Mouse (Mus musculus): ENCODE results near the gene Zfp653. TPM values are rescaled to one million over a fixed set of nuclear protein-coding genes. Genes with fewer than 3 reads are reported as not detected.
"Not testable (repeated sequence)": the region's sequence is repeated elsewhere in the genome, so short reads cannot be mapped to it uniquely, and the experiment has no call there.

The Zfp653 gene
- total and polyA plus RNA-seq, 2 experiments = 2.9 to 13.0 TPM

GRCm38 (mm10) chr9:22084667-22085021 is 13.5 kb upstream of the Zfp653 start:
- TF ChIP-seq CTCF (IDR thresholded peaks at IDR 0.05; ENCODE audit: low read depth, low read length) = no peak
- no peak for TF ChIP-seq POLR2A (IDR thresholded peaks at IDR 0.05; ENCODE audit: extremely low read depth, insufficient read depth, low read length)
- Histone ChIP-seq H3K4me3 (ENCODE audit: insufficient read depth, low read depth, low read length) (peak overlapping the region; percentile 87), H3K36me3 (ENCODE audit: control insufficient read depth, insufficient read depth, low read length) (peaks cover 5% of the 10 kb centered on the region; the same call in 1 of the 2 replicates), H3K4me1 (ENCODE audit: control insufficient read depth, insufficient read depth, low read length) (peaks cover 4% of the 10 kb centered on the region; the same call in 1 of the 2 replicates), H3K27me3 (ENCODE audit: control insufficient read depth, insufficient read depth, low read length) (no peaks in the 10 kb centered on the region), H3K9ac (ENCODE audit: low read depth, low read length) (peak overlapping the region; percentile 66), H3K27ac (replicated peaks; ENCODE audit: insufficient read depth, low read depth, low read length) (peak overlapping the region; percentile 74), H3K79me2 (ENCODE audit: control insufficient read depth, insufficient read depth, low read length) (no peaks in the 10 kb centered on the region; the same call in 1 of the 2 replicates)
- no peak for DNase-seq (ENCODE audit: extremely low read depth, low read depth, low spot score)
- 24% methylated on average over 4 of the region's 4 CpGs for WGBS

GRCm38 (mm10) chr9:22076223-22076622 is 5.0 kb upstream of the Zfp653 start:
- H3K4me1 ChIP-seq (ENCODE audit: control insufficient read depth, insufficient read depth, low read length) = no peaks in the 10 kb centered on the region
- no peak overlapping the region for H3K27ac ChIP-seq (replicated peaks; ENCODE audit: insufficient read depth, low read depth, low read length)
- WGBS = 97% methylated on average over 23 of the region's 23 CpGs
- no peak overlapping the region for H3K4me3 ChIP-seq (ENCODE audit: insufficient read depth, low read depth, low read length)
- H3K36me3 ChIP-seq (ENCODE audit: control insufficient read depth, insufficient read depth, low read length) = peaks cover 2% of the 10 kb centered on the region; the same call in 1 of the 2 replicates
- TF ChIP-seq CTCF (IDR thresholded peaks at IDR 0.05; ENCODE audit: low read depth, low read length) (no peak), POLR2A (IDR thresholded peaks at IDR 0.05; ENCODE audit: extremely low read depth, insufficient read depth, low read length) (no peak)
- H3K9ac ChIP-seq (ENCODE audit: low read depth, low read length) = no peak overlapping the region
- no peaks in the 10 kb centered on the region for H3K79me2 ChIP-seq (ENCODE audit: control insufficient read depth, insufficient read depth, low read length)
- DNase-seq (ENCODE audit: extremely low read depth, low read depth, low spot score) = no peak
- no peaks in the 10 kb centered on the region for H3K27me3 ChIP-seq (ENCODE audit: control insufficient read depth, insufficient read depth, low read length)

GRCm38 (mm10) chr9:22075778-22076177 is 4.6 kb upstream of the Zfp653 start:
- H3K27me3 ChIP-seq (ENCODE audit: control insufficient read depth, insufficient read depth, low read length); H3K36me3 ChIP-seq (ENCODE audit: control insufficient read depth, insufficient read depth, low read length); DNase-seq (ENCODE audit: extremely low read depth, low read depth, low spot score); H3K9ac ChIP-seq (ENCODE audit: low read depth, low read length); H3K4me3 ChIP-seq (ENCODE audit: insufficient read depth, low read depth, low read length); H3K27ac ChIP-seq (replicated peaks; ENCODE audit: insufficient read depth, low read depth, low read length); H3K79me2 ChIP-seq (ENCODE audit: control insufficient read depth, insufficient read depth, low read length); H3K4me1 ChIP-seq (ENCODE audit: control insufficient read depth, insufficient read depth, low read length): not testable (repeated sequence)
- WGBS = 81% methylated on average over 5 of the region's 5 CpGs

- no peak for TF ChIP-seq POLR2A (IDR thresholded peaks at IDR 0.05; ENCODE audit: extremely low read depth, insufficient read depth, low read length)
- TF ChIP-seq CTCF (IDR thresholded peaks at IDR 0.05; ENCODE audit: low read depth, low read length) = no peak
- no peak for DNase-seq (ENCODE audit: extremely low read depth, low read depth, low spot score)
- no peak overlapping the region for H3K4me3 ChIP-seq (ENCODE audit: insufficient read depth, low read depth, low read length)
- no peaks in the 10 kb centered on the region; the same call in 1 of the 2 replicates for H3K36me3 ChIP-seq (ENCODE audit: control insufficient read depth, insufficient read depth, low read length)
- no peak overlapping the region for H3K9ac ChIP-seq (ENCODE audit: low read depth, low read length)
- H3K4me1 ChIP-seq (ENCODE audit: control insufficient read depth, insufficient read depth, low read length) = peaks cover 5% of the 10 kb centered on the region
- H3K79me2 ChIP-seq (ENCODE audit: control insufficient read depth, insufficient read depth, low read length) = no peaks in the 10 kb centered on the region
- 88% methylated on average over 4 of the region's 4 CpGs for WGBS
- no peak overlapping the region for H3K27ac ChIP-seq (replicated peaks; ENCODE audit: insufficient read depth, low read depth, low read length)
- H3K27me3 ChIP-seq (ENCODE audit: control insufficient read depth, insufficient read depth, low read length) = no peaks in the 10 kb centered on the region
Measured at GRCm38 (mm10) chr9:22072276-22072675, 1.1 kb upstream of the Zfp653 start.

- Histone ChIP-seq H3K4me3 (ENCODE audit: insufficient read depth, low read depth, low read length) (no peak overlapping the region), H3K4me1 (ENCODE audit: control insufficient read depth, insufficient read depth, low read length) (peaks cover 7% of the 10 kb centered on the region), H3K27me3 (ENCODE audit: control insufficient read depth, insufficient read depth, low read length) (no peaks in the 10 kb centered on the region), H3K9ac (ENCODE audit: low read depth, low read length) (peak overlapping the region; percentile 62), H3K79me2 (ENCODE audit: control insufficient read depth, insufficient read depth, low read length) (no peaks in the 10 kb centered on the region), H3K36me3 (ENCODE audit: control insufficient read depth, insufficient read depth, low read length) (peaks cover 1% of the 10 kb centered on the region; the same call in 1 of the 2 replicates), H3K27ac (replicated peaks; ENCODE audit: insufficient read depth, low read depth, low read length) (peak overlapping the region; percentile 41)
- no peak for TF ChIP-seq CTCF (IDR thresholded peaks at IDR 0.05; ENCODE audit: low read depth, low read length)
- DNase-seq (ENCODE audit: extremely low read depth, low read depth, low spot score) = peak; percentile 33
- WGBS = 57% methylated on average over 4 of the region's 4 CpGs
Measured at GRCm38 (mm10) chr9:22069881-22070553, 1.2 kb downstream of the Zfp653 start.

- H3K27me3 ChIP-seq (ENCODE audit: control insufficient read depth, insufficient read depth, low read length) = no peaks in the 10 kb centered on the region
- DNase-seq (ENCODE audit: extremely low read depth, low read depth, low spot score) = no peak
- TF ChIP-seq CTCF (IDR thresholded peaks at IDR 0.05; ENCODE audit: low read depth, low read length) = no peak
- TF ChIP-seq POLR2A (IDR thresholded peaks at IDR 0.05; ENCODE audit: extremely low read depth, insufficient read depth, low read length) = no peak
- peaks cover 7% of the 10 kb centered on the region for H3K4me1 ChIP-seq (ENCODE audit: control insufficient read depth, insufficient read depth, low read length)
- no peaks in the 10 kb centered on the region for H3K79me2 ChIP-seq (ENCODE audit: control insufficient read depth, insufficient read depth, low read length)
- H3K4me3 ChIP-seq (ENCODE audit: insufficient read depth, low read depth, low read length) = no peak overlapping the region
- no peak overlapping the region for H3K9ac ChIP-seq (ENCODE audit: low read depth, low read length)
- H3K36me3 ChIP-seq (ENCODE audit: control insufficient read depth, insufficient read depth, low read length) = peaks cover 4% of the 10 kb centered on the region; the same call in 1 of the 2 replicates
- 95% methylated on average over 5 of the region's 5 CpGs for WGBS
- H3K27ac ChIP-seq (replicated peaks; ENCODE audit: insufficient read depth, low read depth, low read length) = no peak overlapping the region
Measured at GRCm38 (mm10) chr9:22067195-22067594, 4.0 kb downstream of the Zfp653 start.
